Mouse (Mus musculus) macrophage (primary cell): ENCODE data around the gene Mettl25. TPM values are rescaled to one million over a fixed set of nuclear protein-coding genes. Genes with fewer than 3 reads are reported as not detected.

Experiments used
- H3K27ac ChIP-seq: fragments of 350-480 bp; formaldehyde crosslinking; 2 replicates; pipeline ENCODE4 v1.9.0; 2021
- H3K36me3 ChIP-seq: fragments of 350-480 bp; formaldehyde crosslinking; 2 replicates; pipeline ENCODE4 v1.9.0; 2021; ENCODE audit errors: inconsistent target
- H3K4me3 ChIP-seq: fragments of 350-480 bp; formaldehyde crosslinking; 2 replicates; pipeline ENCODE4 v1.9.0; 2021; ENCODE audit errors: inconsistent target
- H3K79me2 ChIP-seq: fragments of 350-480 bp; formaldehyde crosslinking; 2 replicates; pipeline ENCODE4 v1.9.0; 2021; ENCODE audit errors: inconsistent target
- WGBS: methylation state at CpG from one replicate; pipeline ENCODE4 v1.1.7; 2026; ENCODE audit warnings: inconsistent platforms; ENCODE audit not compliant: missing documents; 5-methylcytosine and 5-hydroxymethylcytosine counted together
- polyA plus RNA-seq: library from polyadenylated mRNA; stranded (reverse); fragments of 250-400 nt; gene quantifications from 3 replicates; pipeline ENCODE4 v1.2.4, GENCODE M21; 2018; ENCODE audit warnings: inconsistent platforms

Gene Mettl25
- polyA plus RNA-seq, 1 experiment from 2014 or later, result 4.9 TPM

- H3K79me2 ChIP-seq, result no peaks in the 10 kb centered on the region
- 93% methylated on average over 17 of the region's 17 CpGs for WGBS
- H3K27ac ChIP-seq, result no peak overlapping the region
- H3K4me3 ChIP-seq, result no peak overlapping the region
- H3K36me3 ChIP-seq, result no peaks in the 10 kb centered on the region
Measured at GRCm38 (mm10) chr10:105788744-105789486, 52.3 kb downstream of the Mettl25 start.

GRCm38 (mm10) chr10:105783766-105784165, 57.4 kb downstream of the Mettl25 start:
- Histone ChIP-seq H3K36me3 (no peaks in the 10 kb centered on the region), H3K4me3 (no peak overlapping the region), H3K79me2 (no peaks in the 10 kb centered on the region), H3K27ac (no peak overlapping the region)
- 98% methylated on average over 8 of the region's 8 CpGs for WGBS

- no peaks in the 10 kb centered on the region for H3K79me2 ChIP-seq
- H3K36me3 ChIP-seq, result no peaks in the 10 kb centered on the region
- no peak overlapping the region for H3K27ac ChIP-seq
- no peak overlapping the region for H3K4me3 ChIP-seq
- WGBS, result 21% methylated on average over 6 of the region's 6 CpGs
Measured at GRCm38 (mm10) chr10:105774382-105774781, 66.8 kb downstream of the Mettl25 start.

GRCm38 (mm10) chr10:105772821-105773302, 68.3 kb downstream of the Mettl25 start:
- Histone ChIP-seq H3K36me3 (no peaks in the 10 kb centered on the region), H3K79me2 (no peaks in the 10 kb centered on the region), H3K27ac (no peak overlapping the region), H3K4me3 (no peak overlapping the region)
- WGBS, result 92% methylated on average over 9 of the region's 9 CpGs

GRCm38 (mm10) chr10:105763959-105764358, 77.2 kb downstream of the Mettl25 start:
- no peaks in the 10 kb centered on the region for H3K36me3 ChIP-seq
- H3K4me3 ChIP-seq, result no peak overlapping the region
- WGBS, result 43% methylated on average over 2 of the region's 2 CpGs
- H3K79me2 ChIP-seq, result no peaks in the 10 kb centered on the region
- H3K27ac ChIP-seq, result no peak overlapping the region

GRCm38 (mm10) chr10:105760460-105760859, 80.7 kb downstream of the Mettl25 start:
- no peaks in the 10 kb centered on the region for H3K79me2 ChIP-seq
- H3K4me3 ChIP-seq, result no peak overlapping the region
- WGBS, result 23% methylated on average over 2 of the region's 2 CpGs

GRCm38 (mm10) chr10:105760046-105760445, 81.1 kb downstream of the Mettl25 start:
- Histone ChIP-seq H3K27ac (no peak overlapping the region), H3K4me3 (no peak overlapping the region), H3K36me3 (no peaks in the 10 kb centered on the region), H3K79me2 (no peaks in the 10 kb centered on the region)
- WGBS, result 18% methylated on average over 7 of the region's 7 CpGs

More at GRCm38 (mm10) chr10:105760460-105760859, 80.7 kb downstream of the Mettl25 start:
- Histone ChIP-seq H3K36me3 (no peaks in the 10 kb centered on the region), H3K27ac (no peak overlapping the region)

GRCm38 (mm10) chr10:105753831-105754605, 87.2 kb downstream of the Mettl25 start:
- Histone ChIP-seq H3K27ac (no peak overlapping the region), H3K79me2 (no peaks in the 10 kb centered on the region), H3K4me3 (no peak overlapping the region), H3K36me3 (no peaks in the 10 kb centered on the region)
- WGBS, result 91% methylated on average over 5 of the region's 5 CpGs

- no peaks in the 10 kb centered on the region for H3K36me3 ChIP-seq
- H3K79me2 ChIP-seq, result no peaks in the 10 kb centered on the region
- H3K27ac ChIP-seq, result no peak overlapping the region
- WGBS, result 100% methylated on average over 1 of the region's 1 CpGs
- no peak overlapping the region for H3K4me3 ChIP-seq
Measured at GRCm38 (mm10) chr10:105746019-105746418, 95.2 kb downstream of the Mettl25 start.

GRCm38 (mm10) chr10:105741736-105742135, 99.4 kb downstream of the Mettl25 start:
- no peak overlapping the region for H3K27ac ChIP-seq
- no peak overlapping the region for H3K4me3 ChIP-seq
- 85% methylated on average over 6 of the region's 6 CpGs for WGBS
- no peaks in the 10 kb centered on the region for H3K79me2 ChIP-seq
- H3K36me3 ChIP-seq, result no peaks in the 10 kb centered on the region

- Histone ChIP-seq H3K36me3 (no peaks in the 10 kb centered on the region), H3K4me3 (no peak overlapping the region), H3K27ac (no peak overlapping the region), H3K79me2 (no peaks in the 10 kb centered on the region)
- 82% methylated on average over 5 of the region's 5 CpGs for WGBS
Measured at GRCm38 (mm10) chr10:105738942-105739341, 102.2 kb downstream of the Mettl25 start.

GRCm38 (mm10) chr10:105727798-105728197, 113.4 kb downstream of the Mettl25 start:
- 80% methylated on average over 2 of the region's 2 CpGs for WGBS
- Histone ChIP-seq H3K4me3 (no peak overlapping the region), H3K36me3 (no peaks in the 10 kb centered on the region), H3K79me2 (no peaks in the 10 kb centered on the region), H3K27ac (no peak overlapping the region)

GRCm38 (mm10) chr10:105727353-105727752, 113.8 kb downstream of the Mettl25 start:
- Histone ChIP-seq H3K27ac (no peak overlapping the region), H3K4me3 (no peak overlapping the region), H3K36me3 (no peaks in the 10 kb centered on the region), H3K79me2 (no peaks in the 10 kb centered on the region)
- 51% methylated on average over 6 of the region's 6 CpGs for WGBS

GRCm38 (mm10) chr10:105714844-105715243, 126.3 kb downstream of the Mettl25 start:
- WGBS, result 4% methylated on average over 6 of the region's 6 CpGs

GRCm38 (mm10) chr10:105714366-105714765, 126.8 kb downstream of the Mettl25 start:
- WGBS, result 5% methylated on average over 4 of the region's 4 CpGs
- H3K4me3 ChIP-seq, result no peak overlapping the region
- no peak overlapping the region for H3K27ac ChIP-seq

More at GRCm38 (mm10) chr10:105714844-105715243, 126.3 kb downstream of the Mettl25 start:
- H3K27ac ChIP-seq, result no peak overlapping the region
- no peaks in the 10 kb centered on the region for H3K36me3 ChIP-seq
- no peaks in the 10 kb centered on the region for H3K79me2 ChIP-seq
- no peak overlapping the region for H3K4me3 ChIP-seq

More at GRCm38 (mm10) chr10:105714366-105714765, 126.8 kb downstream of the Mettl25 start:
- H3K79me2 ChIP-seq, result no peaks in the 10 kb centered on the region
- H3K36me3 ChIP-seq, result no peaks in the 10 kb centered on the region
